Comparison of ENCODE assay signal across 16 mouse cellular contexts in genomic region chr11:58733372-58733771, GRCm38 (mm10). TPM values are rescaled to one million over a fixed set of nuclear protein-coding genes. Genes with fewer than 3 reads are reported as not detected.
DNase-seq lines count a peak whose midpoint lies in the region; ATAC-seq and TF ChIP-seq lines count a peak whose summit lies in the region.
"Had no signal": no experiment of that assay in that cellular context is flagged by ENCODE, and none has a peak within 500 bp of the region (broad histone marks: within the 10 kb centered on the region; RNA-seq: fewer than 3 reads in every experiment).

No protein-coding gene starts in this region.

- H3K4me3 ChIP-seq in lung, adult 2 months (replicated peaks; ENCODE audit: extremely low read depth, low read depth, low read length): no peak overlapping the region
- H3K4me3 ChIP-seq in kidney, embryonic 15.5 days (replicated peaks): no peak overlapping the region
- H3K4me3 ChIP-seq: embryonic facial prominence, embryonic 12.5 days had no signal

- TF ChIP-seq CTCF in lung, adult 2 months (IDR thresholded peaks at IDR 0.05; ENCODE audit: insufficient read depth, low read length): no peak

- H3K27me3 ChIP-seq in kidney, embryonic 15.5 days: no peaks in the 10 kb centered on the region
- H3K27me3 ChIP-seq: embryonic facial prominence, embryonic 12.5 days had no signal

- no peak overlapping the region for H3K27ac ChIP-seq in kidney, embryonic 15.5 days
- H3K27ac ChIP-seq: embryonic facial prominence, embryonic 12.5 days had no signal

- WGBS in lung, adult 2 months: 44% methylated on average over 3 of the region's 3 CpGs
- WGBS in kidney, embryonic 15.5 days: 61% methylated on average over 3 of the region's 3 CpGs

- no peak for ATAC-seq in kidney, embryonic 15.5 days (replicated peaks; ENCODE audit: low FRiP score)
- ATAC-seq: hindbrain, embryonic 16.5 days had no signal

- TF ChIP-seq POLR2A in lung, adult 2 months (IDR thresholded peaks at IDR 0.05; ENCODE audit: borderline replicate concordance, extremely low read depth, low read depth, low read length): no peak

- H3K4me2 ChIP-seq in kidney, embryonic 15.5 days: no peak overlapping the region
- H3K4me2 ChIP-seq: embryonic facial prominence, embryonic 12.5 days; heart, embryonic 11.5 days had no signal

- peak; percentile 7 for DNase-seq in embryo, embryonic 11 days
- no peak for DNase-seq in embryo, embryonic 10.5 days (ENCODE audit: low spot score)
- DNase-seq in lung, postnatal 36 days: peak; percentile 1
- DNase-seq in lung, adult 2 months: no peak
- DNase-seq in left cerebral cortex, adult 18-20 months (ENCODE audit: low spot score in 2 of 2): peak; percentile 9 to 30
- peak; percentile 20 to 40 for DNase-seq in right cerebral cortex, postnatal 36 days (ENCODE audit: low spot score in 2 of 2)
- no peak for DNase-seq in urinary bladder, postnatal 25 days (ENCODE audit: low spot score)
- DNase-seq: cerebellum, adult 18-20 months; kidney, postnatal 10 days had no signal

- H3K36me3 ChIP-seq in kidney, embryonic 15.5 days: no peaks in the 10 kb centered on the region
- H3K36me3 ChIP-seq: embryonic facial prominence, embryonic 12.5 days; G1E had no signal

- no peaks in the 10 kb centered on the region for H3K4me1 ChIP-seq in lung, adult 2 months (ENCODE audit: control insufficient read depth, insufficient read depth, low read length)
- H3K4me1 ChIP-seq in kidney, embryonic 15.5 days: no peaks in the 10 kb centered on the region
- H3K4me1 ChIP-seq: embryonic facial prominence, embryonic 12.5 days had no signal

- no peaks in the 10 kb centered on the region for H3K9me3 ChIP-seq in kidney, embryonic 15.5 days (replicated peaks)
- H3K9me3 ChIP-seq: embryonic facial prominence, embryonic 12.5 days; G1E had no signal

- H3K9ac ChIP-seq in kidney, embryonic 15.5 days: no peak overlapping the region
- H3K9ac ChIP-seq: embryonic facial prominence, embryonic 12.5 days had no signal

RNA-seq across cellular contexts. Expression of gene Olfr317, which starts 5.6 kb away (rescaled TPM):
- polyA plus RNA-seq in lung, adult 2 months (2012; rRNA removed): not detected in 2 replicates
- under 1 TPM in 1 of 2 experiments, not detected in 1; 0.26 TPM for total RNA-seq in left cerebral cortex, adult 18-20 months (2021)
- not detected in 2 replicates for polyA plus RNA-seq in kidney, embryonic 15.5 days (2015; fragmentation: Nextera tagmentation; extraction: Ambion mirVana)
- total RNA-seq: G1E had no signal
- polyA plus RNA-seq: embryonic facial prominence, embryonic 12.5 days; G1E; heart, embryonic 11.5 days; limb, embryonic 14.5 days had no signal

RNA-seq across cellular contexts. Expression of gene Olfr318, which starts 9.6 kb away (rescaled TPM):
- not detected in 2 replicates for polyA plus RNA-seq in lung, adult 2 months (2012; rRNA removed)
- total RNA-seq in left cerebral cortex, adult 18-20 months (2021): not detected
- polyA plus RNA-seq in kidney, embryonic 15.5 days (2015; fragmentation: Nextera tagmentation; extraction: Ambion mirVana): not detected in 2 replicates
- polyA plus RNA-seq: embryonic facial prominence, embryonic 12.5 days; G1E; heart, embryonic 11.5 days; hindbrain, embryonic 16.5 days; limb, embryonic 14.5 days; testis, adult 2 months had no signal

RNA-seq across cellular contexts. Expression of gene Olfr316, which starts 19.2 kb away (rescaled TPM):
- polyA plus RNA-seq in lung, adult 2 months (2012; rRNA removed): not detected in 2 replicates
- total RNA-seq in left cerebral cortex, adult 18-20 months (2021): 1 to 10 TPM; 2.1 to 2.9 TPM
- polyA plus RNA-seq in kidney, embryonic 15.5 days (2015; fragmentation: Nextera tagmentation; extraction: Ambion mirVana): not detected in 2 replicates
- polyA plus RNA-seq: embryonic facial prominence, embryonic 12.5 days; G1E; heart, embryonic 11.5 days; hindbrain, embryonic 16.5 days; limb, embryonic 14.5 days had no signal

RNA-seq across cellular contexts. Expression of gene Olfr319, which starts 34.4 kb away (rescaled TPM):
- not detected in 2 replicates for polyA plus RNA-seq in lung, adult 2 months (2012; rRNA removed)
- total RNA-seq in left cerebral cortex, adult 18-20 months (2021): not detected
- not detected in 2 replicates for polyA plus RNA-seq in kidney, embryonic 15.5 days (2015; fragmentation: Nextera tagmentation; extraction: Ambion mirVana)
- polyA plus RNA-seq: embryonic facial prominence, embryonic 12.5 days; G1E; heart, embryonic 11.5 days; hindbrain, embryonic 16.5 days; limb, embryonic 14.5 days; testis, adult 2 months had no signal

RNA-seq across cellular contexts. Expression of gene Olfr315, which starts 39.6 kb away (rescaled TPM):
- not detected in 2 replicates for polyA plus RNA-seq in lung, adult 2 months (2012; rRNA removed)
- not detected for total RNA-seq in left cerebral cortex, adult 18-20 months (2021)
- not detected in 2 replicates for polyA plus RNA-seq in kidney, embryonic 15.5 days (2015; fragmentation: Nextera tagmentation; extraction: Ambion mirVana)
- total RNA-seq: G1E had no signal
- polyA plus RNA-seq: embryonic facial prominence, embryonic 12.5 days; G1E; heart, embryonic 11.5 days; hindbrain, embryonic 16.5 days; limb, embryonic 14.5 days; testis, adult 2 months had no signal

Comparison
In these comparisons a context has a peak if more than half of its experiments do, and no peak if none do; other contexts are left out.
1. DNase-seq: peak in embryo, embryonic 11 days (single experiment), lung, postnatal 36 days (single experiment), left cerebral cortex, adult 18-20 months (2 of 2) and right cerebral cortex, postnatal 36 days (2 of 2); none in embryo, embryonic 10.5 days (single experiment), lung, adult 2 months (single experiment) and urinary bladder, postnatal 25 days (single experiment).